In genomic region chrX:13386354-13386753, GRCm38 (mm10) we compare ENCODE assay signal across 17 mouse cellular contexts.
DNase-seq lines count a peak whose midpoint lies in the region; ATAC-seq and TF ChIP-seq lines count a peak whose summit lies in the region.
"Had no signal": no experiment of that assay in that cellular context is flagged by ENCODE, and none has a peak within 500 bp of the region (broad histone marks: within the 10 kb centered on the region; RNA-seq: fewer than 3 reads in every experiment).

No protein-coding gene starts in this region.

- no peaks in the 10 kb centered on the region for H3K27me3 ChIP-seq in limb, embryonic 14.5 days (ENCODE audit: control insufficient read depth, insufficient read depth, low read length)
- peaks cover 17% of the 10 kb centered on the region; the same call in 1 of the 2 replicates for H3K27me3 ChIP-seq in limb, embryonic 10.5 days (ENCODE audit: low read depth, poor library complexity, severe bottlenecking)
- H3K27me3 ChIP-seq: midbrain, embryonic 13.5 days had no signal

- WGBS in limb, embryonic 14.5 days = 77% methylated on average over 9 of the region's 9 CpGs
- 90% methylated on average over 9 of the region's 9 CpGs for WGBS in limb, embryonic 10.5 days

- no peaks in the 10 kb centered on the region for H3K4me1 ChIP-seq in limb, embryonic 14.5 days (ENCODE audit: control insufficient read depth, insufficient read depth, low read length)
- H3K4me1 ChIP-seq in limb, embryonic 10.5 days = no peaks in the 10 kb centered on the region
- H3K4me1 ChIP-seq: kidney, embryonic 15.5 days; midbrain, embryonic 13.5 days had no signal

- H3K9me3 ChIP-seq in limb, embryonic 14.5 days (ENCODE audit: control insufficient read depth, low read length) = no peaks in the 10 kb centered on the region
- H3K9me3 ChIP-seq in limb, embryonic 10.5 days (replicated peaks) = no peaks in the 10 kb centered on the region

- peak; percentile 4 for DNase-seq in limb, embryonic 14.5 days (ENCODE audit: low spot score)
- no peak for DNase-seq in limb, embryonic 10.5 days (ENCODE audit: low spot score)
- peak; percentile 2 for DNase-seq in ES-CJ7 (ENCODE audit: low read depth, low spot score)
- peak; percentile 2 for DNase-seq in adrenal gland, postnatal 10 days
- DNase-seq in layer of hippocampus, adult 18-20 months (ENCODE audit: low spot score in 2 of 2) = no peak
- no peak for DNase-seq in spleen, adult 12 weeks (ENCODE audit: low spot score)
- DNase-seq in cerebellum, adult 11-12 months = no peak
- DNase-seq: cerebellum, adult 9-11 months; heart, adult 2 months; liver; lung, embryonic 14.5 days had no signal

- no peaks in the 10 kb centered on the region for H3K36me3 ChIP-seq in limb, embryonic 14.5 days (ENCODE audit: control insufficient read depth, insufficient read depth, low read length)
- no peaks in the 10 kb centered on the region for H3K36me3 ChIP-seq in limb, embryonic 10.5 days
- H3K36me3 ChIP-seq: kidney, embryonic 15.5 days; midbrain, embryonic 13.5 days had no signal

- TF ChIP-seq POLR2A in limb, embryonic 14.5 days (IDR thresholded peaks at IDR 0.05; ENCODE audit: borderline replicate concordance, extremely low read depth, insufficient read depth, insufficient read length) = no peak

- H3K4me3 ChIP-seq in limb, embryonic 14.5 days (replicated peaks; ENCODE audit: low read length) = no peak overlapping the region
- H3K4me3 ChIP-seq in limb, embryonic 10.5 days = no peak overlapping the region
- H3K4me3 ChIP-seq: heart, adult 2 months; kidney, embryonic 15.5 days; layer of hippocampus, adult 2 months; midbrain, embryonic 13.5 days had no signal

- ATAC-seq in limb, embryonic 14.5 days (ENCODE audit: low FRiP score, low read depth) = no peak
- peak; percentile 59 for ATAC-seq in megakaryocyte, adult 5-6 weeks (ENCODE audit: poor library complexity, severe bottlenecking)
- ATAC-seq: CD4-positive, CD25-positive, alpha-beta regulatory T cell, adult 4 months; hindbrain, embryonic 16.5 days; midbrain, embryonic 13.5 days had no signal

- H3K4me2 ChIP-seq in limb, embryonic 14.5 days (replicated peaks; ENCODE audit: low read depth, low read length, severe bottlenecking) = no peak overlapping the region
- H3K4me2 ChIP-seq: kidney, embryonic 15.5 days; lung, embryonic 14.5 days; midbrain, embryonic 13.5 days had no signal

- no peak overlapping the region for H3K9ac ChIP-seq in limb, embryonic 14.5 days (ENCODE audit: low read depth, low read length, severe bottlenecking)
- H3K9ac ChIP-seq: kidney, embryonic 15.5 days; lung, embryonic 14.5 days; midbrain, embryonic 13.5 days had no signal

- no peak overlapping the region for H3K27ac ChIP-seq in limb, embryonic 14.5 days (replicated peaks; ENCODE audit: low read depth, low read length)
- H3K27ac ChIP-seq in limb, embryonic 10.5 days = no peak overlapping the region
- H3K27ac ChIP-seq: heart, adult 2 months; kidney, embryonic 15.5 days; layer of hippocampus, adult 2 months; midbrain, embryonic 13.5 days had no signal

Comparison
In these comparisons a context has a peak if more than half of its experiments do, and no peak if none do; other contexts are left out.
1. DNase-seq: peak in limb, embryonic 14.5 days (single experiment), ES-CJ7 (single experiment) and adrenal gland, postnatal 10 days (single experiment); none in limb, embryonic 10.5 days (single experiment), layer of hippocampus, adult 18-20 months (0 of 2), spleen, adult 12 weeks (single experiment) and cerebellum, adult 11-12 months (single experiment).